Mouse (Mus musculus): ENCODE data around the gene Epha2.

- no peak for TF ChIP-seq CTCF (IDR thresholded peaks at IDR 0.05; ENCODE audit: insufficient read depth, low read depth, low read length)
- no peak for TF ChIP-seq POLR2A (IDR thresholded peaks at IDR 0.05; ENCODE audit: insufficient read depth, low read depth, low read length)
Measured at GRCm38 (mm10) chr4:141329968-141330367, 28.9 kb downstream of the Epha2 start.
